Mouse (Mus musculus) left cerebral cortex, postnatal 25 days (tissue): ENCODE measurements at regions not wholly inside any gene's neighbourhood (a gene's known extent, or its start where the extent isn't known, plus 50 kb on each side); places are given as distances from the start of the nearest gene placed in this dataset.

ENCODE experiments used
- DNase-seq, 2 experiments: peaks; one replicate each; pipeline ENCODE4 v3.0.0; 2022; ENCODE audit warnings: low spot score in 2 of 2, mixed read lengths in 1 of 2
- intact Hi-C: fragments of 180-260 bp; cut with DNase I; formaldehyde crosslinking; loops from one replicate; pipeline ENCODE4 v1.15.1; 2025

DNA sequence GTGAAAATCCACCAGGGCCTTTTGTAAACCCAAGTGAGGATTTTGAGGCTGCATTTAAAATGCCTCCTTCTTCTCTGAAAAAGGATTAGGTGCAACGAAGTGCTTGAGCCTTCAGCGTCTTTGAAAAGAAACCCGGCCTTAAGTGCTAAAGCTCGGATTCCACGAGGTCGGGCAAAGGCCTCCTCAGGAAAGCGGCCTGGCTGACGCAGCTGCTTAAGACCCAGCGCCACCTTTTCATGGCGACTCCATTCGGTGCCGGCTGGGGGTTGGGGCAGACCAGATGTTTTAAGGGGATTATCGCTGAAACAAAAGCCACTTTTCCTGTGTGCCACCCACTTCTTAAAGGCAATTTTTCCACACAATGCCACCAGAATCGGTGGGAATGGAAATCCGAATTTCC is 61.6 kb upstream of the 4932438H23Rik start:
- DNase-seq = no peak
- intact Hi-C loops = no loop called here

GRCm38 (mm10) chr16:91160679-91161078 is 64.6 kb upstream of the Olig2 start:
- DNase-seq = no peak
- intact Hi-C loops = loop anchor here (5.0 kb wide), 1 partner anchor 152 kb away; no protein-coding TSS in a partner anchor

DNA sequence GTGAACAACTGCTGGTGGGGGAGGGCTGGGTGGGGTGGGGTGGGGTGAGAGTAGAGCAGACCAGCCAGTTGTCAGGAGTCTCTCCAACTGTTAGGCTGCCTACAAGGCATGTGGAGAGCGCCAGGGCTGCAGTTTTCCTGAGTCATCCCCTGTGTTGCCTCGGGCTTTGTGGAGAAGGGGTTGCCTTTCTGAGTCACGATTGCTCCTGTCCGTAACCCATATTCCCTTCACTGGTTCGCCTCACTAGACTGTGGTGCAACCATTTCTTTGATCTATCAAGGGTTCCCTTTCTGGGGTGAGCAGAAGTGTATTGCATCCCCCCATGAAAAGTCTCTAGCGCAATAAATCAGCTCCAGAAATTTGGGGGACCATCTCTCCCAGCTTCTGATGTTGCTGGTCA is 63.6 kb upstream of the Olig2 start:
- no peak for DNase-seq
- intact Hi-C loops = loop anchor here (5.0 kb wide), 1 partner anchor 151 kb away; no protein-coding TSS in a partner anchor

DNA sequence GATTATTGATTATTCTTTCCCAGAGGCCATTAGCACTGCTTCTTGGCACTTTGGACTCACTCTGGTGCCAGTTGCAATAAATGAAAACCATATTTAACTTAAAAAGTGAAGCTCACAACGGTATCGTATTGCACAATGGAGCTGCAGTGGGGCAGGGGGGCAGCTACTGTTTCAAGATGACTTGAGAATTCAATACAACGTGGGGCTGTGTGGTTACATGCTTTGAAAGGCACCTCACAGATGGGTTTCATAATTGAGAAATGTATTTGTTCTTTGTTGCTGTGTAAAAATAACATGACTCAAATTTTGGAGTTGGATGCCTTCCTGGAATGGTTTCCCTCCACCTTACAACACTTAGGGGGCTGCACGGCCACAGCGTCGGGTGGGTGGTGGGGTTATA is 62.9 kb upstream of the Olig2 start:
- no peak for DNase-seq
- intact Hi-C loops = loop anchor here (5.0 kb wide), 1 partner anchor 150 kb away; no protein-coding TSS in a partner anchor

GRCm38 (mm10) chr16:91165906-91166305 is 59.4 kb upstream of the Olig2 start:
- DNase-seq = no peak
- intact Hi-C loops = no loop called here

- intact Hi-C loops = no loop called here
- DNase-seq = peak; percentile 24 to 64
These were observed 58.4 kb upstream of the Olig2 start for GRCm38 (mm10) chr16:91166866-91167265.

DNA sequence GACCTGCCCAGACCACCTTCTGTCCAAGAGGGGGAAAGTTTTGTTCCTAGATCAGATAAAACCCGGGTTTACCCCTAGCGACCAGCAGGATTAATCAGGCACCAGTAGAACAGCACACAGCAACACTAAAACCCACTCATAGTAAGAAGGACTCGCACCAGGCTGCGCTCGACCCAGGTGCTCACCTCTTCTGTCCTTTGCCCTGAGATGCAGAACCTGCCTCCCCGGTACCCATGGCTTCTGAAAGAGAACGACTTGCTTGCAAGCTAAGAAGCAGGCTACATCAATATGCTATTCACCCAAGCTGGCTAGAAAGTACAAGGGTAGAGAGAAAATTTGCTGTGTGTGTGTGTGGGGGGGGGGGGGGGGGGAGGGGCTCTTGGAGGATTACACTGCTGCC is 56.9 kb upstream of the Olig2 start:
- DNase-seq = no peak
- intact Hi-C loops = no loop called here

DNA sequence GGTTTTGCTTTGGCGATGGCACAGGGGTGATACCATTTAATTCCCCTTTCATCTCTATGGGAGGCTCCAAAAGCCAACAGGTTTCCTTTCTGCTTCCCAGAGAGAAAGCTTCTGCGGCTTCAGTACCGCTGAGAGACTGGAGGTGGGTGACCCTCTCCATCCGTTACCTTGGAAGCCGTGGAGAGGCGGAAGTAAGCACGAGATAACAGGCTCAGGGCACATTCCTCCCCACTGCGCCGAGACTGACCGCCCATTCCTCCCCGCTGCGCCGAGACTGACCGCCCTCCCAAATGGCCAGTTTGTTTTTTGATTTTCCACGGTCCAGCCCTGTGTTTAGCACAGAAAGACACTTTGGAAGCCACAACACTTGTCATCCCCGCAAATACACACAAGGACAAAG is 55.4 kb upstream of the Olig2 start:
- intact Hi-C loops = loop anchor here (5.0 kb wide), 1 partner anchor 52 kb away; no protein-coding TSS in a partner anchor
- no peak for DNase-seq

DNA sequence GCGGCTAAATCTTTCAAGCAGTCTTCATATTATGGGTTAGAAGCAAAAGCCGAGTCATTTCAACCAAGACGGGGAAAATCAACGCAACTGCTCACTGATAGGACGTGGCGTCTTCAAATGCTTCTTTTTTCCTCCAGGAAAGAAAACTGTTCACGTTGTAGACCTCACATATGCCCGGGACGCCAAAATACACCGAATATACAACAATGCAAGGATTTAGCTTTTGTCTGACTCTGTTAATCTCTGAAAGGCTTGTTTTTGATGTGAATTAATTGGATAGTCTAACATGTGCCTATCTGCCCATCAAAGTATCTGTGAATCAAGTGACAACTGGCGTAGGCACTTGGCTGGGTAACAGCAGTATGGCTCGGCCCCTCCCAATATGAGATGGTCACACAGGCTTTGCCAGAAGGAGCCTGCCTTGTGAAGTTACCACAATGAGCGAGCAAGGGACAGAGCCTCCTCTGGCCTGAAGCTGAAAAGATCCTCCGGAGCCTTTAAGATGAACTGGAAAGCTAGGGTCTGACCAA is 53.3 kb upstream of the Olig2 start:
- no peak for DNase-seq
- intact Hi-C loops = loop anchor here (5.0 kb wide), 1 partner anchor 50 kb away; no protein-coding TSS in a partner anchor

DNA sequence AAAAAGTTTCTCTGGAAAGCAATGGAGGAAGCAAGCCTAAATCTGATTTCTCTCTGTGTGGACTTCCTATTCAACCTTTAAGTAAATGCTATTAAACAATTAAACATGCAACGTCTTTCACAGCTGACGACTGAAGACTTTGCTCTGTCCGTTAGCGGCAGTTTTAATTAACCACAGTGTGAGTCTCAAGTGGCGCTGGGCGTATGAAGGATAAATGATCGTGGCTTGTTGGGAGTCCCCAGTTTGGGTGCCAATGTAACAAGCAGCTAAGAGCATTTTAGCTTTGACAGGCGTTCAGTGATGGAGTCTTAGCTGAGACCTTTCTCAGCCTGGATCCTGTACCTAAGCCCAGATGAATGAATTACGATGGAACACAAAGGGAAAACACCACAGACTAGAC is 52.7 kb upstream of the Olig2 start:
- intact Hi-C loops = loop anchor here (5.0 kb wide), 1 partner anchor 50 kb away; no protein-coding TSS in a partner anchor

DNA sequence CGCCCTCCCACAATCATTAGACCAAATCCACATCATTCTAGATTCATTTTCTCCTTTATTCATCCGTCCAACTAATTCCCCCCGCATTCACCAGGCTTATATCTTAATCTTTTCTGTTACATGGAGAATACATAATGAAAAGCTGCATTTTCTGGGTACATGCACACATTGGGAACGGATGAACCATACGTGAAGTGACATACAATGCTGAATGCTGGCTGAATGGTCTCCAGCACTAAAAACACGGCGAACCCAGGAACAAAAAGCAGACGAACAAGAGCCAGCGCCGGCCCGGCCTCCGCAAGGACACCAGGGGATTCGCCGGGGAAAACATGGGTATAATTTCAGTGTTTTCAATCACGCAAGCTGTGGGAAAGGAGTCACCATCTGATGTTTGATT is 52.0 kb upstream of the Olig2 start:
- intact Hi-C loops = loop anchor here (5.0 kb wide), 1 partner anchor 49 kb away; no protein-coding TSS in a partner anchor
- no peak for DNase-seq

More for the DNA sequence above, 52.7 kb upstream of the Olig2 start:
- no peak for DNase-seq

GRCm38 (mm10) chr16:91173870-91174278 is 51.4 kb upstream of the Olig2 start:
- intact Hi-C loops = loop anchor here (5.0 kb wide), 1 partner anchor 48 kb away; no protein-coding TSS in a partner anchor

DNA sequence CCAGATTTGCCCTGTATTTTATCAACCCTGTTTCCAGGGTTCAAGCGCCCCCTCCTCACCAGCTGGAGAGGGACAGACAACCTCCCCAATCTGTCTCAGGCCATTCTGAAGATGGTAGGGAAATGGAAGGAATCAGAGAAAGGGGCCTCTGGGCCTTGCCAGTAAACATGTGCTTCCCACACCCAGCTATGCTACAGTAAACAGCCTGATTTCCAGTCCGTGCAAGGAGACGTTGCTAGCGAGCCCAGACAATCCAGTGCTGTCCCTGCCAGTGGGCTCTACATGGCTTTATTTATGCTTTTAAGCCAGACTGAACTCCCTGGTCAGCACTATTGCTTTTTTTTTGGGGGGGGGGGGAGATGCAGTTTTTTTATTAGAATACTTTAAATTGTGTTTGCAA is 50.9 kb upstream of the Olig2 start:
- intact Hi-C loops = loop anchor here (5.0 kb wide), 1 partner anchor 48 kb away; no protein-coding TSS in a partner anchor
- no peak for DNase-seq

More at GRCm38 (mm10) chr16:91173870-91174278, 51.4 kb upstream of the Olig2 start:
- DNase-seq = no peak
